Mouse (Mus musculus): ENCODE measurements around the gene Adam22.
"Not testable (repeated sequence)": the region's sequence is repeated elsewhere in the genome, so short reads cannot be mapped to it uniquely, and the experiment has no call there.

Gene Adam22

DNA sequence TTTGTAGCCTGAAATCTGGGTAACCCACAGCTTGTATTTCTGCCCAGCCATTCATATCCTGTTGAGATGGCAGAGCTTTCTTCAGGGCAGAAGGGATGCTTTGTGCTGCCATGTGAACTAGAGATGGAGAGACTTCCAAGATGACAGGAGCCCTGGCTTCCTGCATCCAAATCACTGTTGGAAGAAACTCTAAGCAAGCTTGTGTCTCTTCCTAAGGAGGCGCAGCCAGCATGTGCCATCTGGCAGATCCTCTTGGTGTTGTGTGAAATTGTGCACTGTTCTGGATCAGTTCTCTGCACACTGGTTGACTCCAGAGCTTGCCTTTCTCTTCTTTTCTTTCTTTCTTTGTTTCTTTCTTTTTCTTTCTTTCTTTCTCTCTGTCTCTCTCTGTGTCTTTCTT, 183.0 kb downstream of the Adam22 start:
- ATAC-seq (ENCODE audit: insufficient number of reproducible peaks, low FRiP score, low TSS enrichment): not testable (repeated sequence)

DNA sequence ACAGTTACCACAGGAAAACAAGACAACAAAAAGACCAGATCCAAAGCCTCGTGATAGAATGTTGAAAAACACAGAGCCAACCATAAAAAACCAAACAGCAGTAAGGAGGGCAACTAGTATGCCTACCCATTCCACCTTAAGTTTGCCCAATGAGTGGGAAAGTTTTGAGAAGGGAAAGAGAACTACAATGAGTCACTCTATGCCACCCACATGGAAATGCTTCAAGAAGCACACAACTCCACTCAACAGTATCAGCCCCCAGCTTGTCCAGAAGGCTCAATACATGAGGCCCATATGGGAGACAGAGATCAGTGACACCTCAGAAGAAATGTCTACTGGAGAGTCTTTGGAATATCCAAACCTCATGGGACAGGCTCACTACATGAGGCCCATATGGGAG, 187.3 kb downstream of the Adam22 start:
- ATAC-seq (ENCODE audit: insufficient number of reproducible peaks, low FRiP score, low TSS enrichment): no peak

DNA sequence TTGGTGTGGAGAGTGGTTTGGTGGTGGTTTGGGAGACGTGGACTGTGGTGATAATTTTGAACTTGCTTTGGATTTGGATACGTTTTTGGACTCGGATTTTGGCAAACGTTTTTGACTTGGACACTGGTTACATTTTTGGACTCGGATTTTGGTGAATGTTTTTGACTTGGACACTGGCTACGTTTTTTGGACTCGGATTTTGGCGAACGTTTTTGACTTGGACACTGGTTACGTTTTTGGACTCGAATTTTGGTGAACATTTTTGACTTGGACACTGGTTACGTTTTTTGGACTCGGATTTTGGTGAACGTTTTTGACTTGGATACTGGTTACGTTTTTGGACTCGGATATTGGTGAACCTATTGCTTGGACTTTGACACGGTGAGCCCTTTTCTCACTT, 189.8 kb downstream of the Adam22 start:
- ATAC-seq (ENCODE audit: insufficient number of reproducible peaks, low FRiP score, low TSS enrichment): 0 out of 2 replicates have a peak, but pooled peaks have one; percentile 26

DNA sequence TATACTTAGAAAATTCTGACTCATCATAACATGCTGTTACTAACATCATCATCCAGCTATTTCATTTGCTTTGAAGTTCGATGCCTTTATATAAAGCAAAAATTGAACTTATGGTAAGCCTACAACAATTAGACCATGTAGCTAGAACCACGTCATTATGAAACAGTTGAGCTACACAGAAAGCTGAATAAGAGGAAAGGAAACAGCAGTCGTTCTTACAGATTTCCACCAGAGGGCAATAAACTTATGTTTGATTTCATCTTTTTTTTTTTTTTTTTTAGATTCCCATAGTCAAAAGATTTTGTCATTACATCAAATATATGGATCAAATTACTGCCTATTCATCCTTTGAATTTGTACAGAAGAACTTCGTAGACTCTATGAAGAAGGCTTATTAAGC, 203.2 kb downstream of the Adam22 start:
- ATAC-seq (ENCODE audit: insufficient number of reproducible peaks, low FRiP score, low TSS enrichment): 0 out of 2 replicates have a peak, but pooled peaks have one; percentile 55

DNA sequence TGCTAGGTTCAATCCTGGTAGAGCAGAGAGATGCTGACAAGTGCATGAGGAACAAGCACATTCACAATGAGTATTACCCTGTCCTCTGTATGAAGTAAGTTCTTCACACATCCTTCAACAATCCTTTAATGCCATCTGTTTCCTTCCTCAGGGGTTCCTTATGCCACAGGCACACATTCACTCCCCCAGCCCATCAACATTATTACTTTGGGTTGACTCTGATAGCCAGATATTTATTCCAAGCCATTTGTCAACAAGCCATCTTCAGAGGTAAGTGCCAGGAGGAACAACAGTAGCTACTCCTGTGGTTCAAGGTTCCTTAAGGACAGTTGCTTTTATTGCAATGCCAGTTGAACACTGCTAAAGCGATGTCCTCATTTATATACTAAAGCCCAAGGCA, 216.3 kb downstream of the Adam22 start:
- no peak for ATAC-seq (ENCODE audit: insufficient number of reproducible peaks, low FRiP score, low TSS enrichment)

DNA sequence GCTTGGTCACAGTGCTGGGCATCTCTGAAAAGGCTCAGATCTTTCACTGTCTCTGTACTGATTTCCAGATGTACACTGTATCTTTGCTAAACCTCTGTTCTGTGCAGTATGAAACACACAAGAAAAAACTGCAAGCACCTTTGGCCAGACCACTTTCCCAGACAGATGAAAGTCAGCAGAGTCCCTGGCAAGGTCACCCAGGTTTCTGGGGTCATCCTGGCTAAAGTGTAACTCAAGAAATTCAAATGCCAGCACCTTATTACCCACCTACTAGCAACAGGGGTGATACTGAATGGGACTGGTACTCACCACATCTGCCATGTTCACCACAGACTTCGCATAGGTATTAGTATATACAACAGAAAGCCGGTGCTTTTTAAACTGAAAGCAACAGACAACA, 221.8 kb downstream of the Adam22 start:
- ATAC-seq (ENCODE audit: insufficient number of reproducible peaks, low FRiP score, low TSS enrichment): no peak

DNA sequence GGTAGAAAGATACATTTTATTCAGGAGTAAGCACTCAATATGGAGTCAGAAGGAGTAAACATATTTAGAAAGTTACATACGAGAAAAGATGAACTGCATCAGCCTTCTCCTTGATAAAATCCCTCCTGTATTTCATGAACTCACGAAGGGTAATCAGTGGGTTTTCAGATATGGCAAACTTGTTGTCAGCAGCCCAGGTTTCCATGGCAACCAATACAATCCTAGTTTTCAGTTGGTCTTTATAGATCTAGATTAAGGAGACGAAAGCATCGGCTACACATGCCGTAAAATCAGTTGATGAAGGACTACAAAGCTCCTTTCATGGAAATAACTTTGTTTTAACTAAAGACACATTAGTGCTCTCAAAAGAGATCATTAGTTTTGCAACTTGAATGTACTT, 222.5 kb downstream of the Adam22 start:
- ATAC-seq (ENCODE audit: insufficient number of reproducible peaks, low FRiP score, low TSS enrichment): no peak

DNA sequence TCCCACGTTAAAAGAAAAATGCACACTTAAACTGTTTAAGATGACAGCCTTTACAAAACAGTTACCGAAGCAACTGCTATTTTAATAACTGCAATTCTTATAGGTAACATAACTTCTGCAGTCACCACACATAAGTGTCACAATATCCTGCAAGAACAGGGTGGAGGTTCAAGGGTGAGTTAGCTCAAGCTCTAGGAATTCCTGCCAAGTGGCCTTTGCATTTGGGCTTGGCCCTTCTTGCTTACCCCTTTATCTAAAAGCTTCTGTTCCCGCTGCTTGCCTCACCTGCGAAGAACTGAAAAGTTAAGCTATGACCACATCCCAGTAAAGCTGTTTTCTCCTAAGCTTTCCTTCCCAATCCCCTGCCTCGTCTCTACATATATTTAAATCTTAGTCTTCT, 235.4 kb downstream of the Adam22 start:
- no peak for ATAC-seq (ENCODE audit: insufficient number of reproducible peaks, low FRiP score, low TSS enrichment)

DNA sequence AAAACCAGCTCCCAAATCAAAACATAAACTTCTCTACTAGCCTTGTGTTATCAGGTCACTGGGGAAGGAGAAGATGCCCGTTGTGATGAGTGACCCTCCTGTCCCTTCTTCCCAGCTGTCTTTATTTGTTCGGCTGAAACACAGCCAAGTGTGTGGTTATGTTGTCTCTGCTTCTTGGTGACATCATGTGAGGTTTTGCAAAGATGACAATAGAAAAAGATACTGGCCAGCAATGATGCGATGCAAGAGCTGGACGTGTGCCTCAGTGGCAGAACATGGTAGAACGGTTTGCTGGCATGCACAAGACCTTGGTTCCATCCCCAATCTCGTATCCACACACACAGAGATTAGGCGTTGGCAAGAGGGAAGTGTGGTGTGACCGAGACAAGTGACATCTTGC, 236.0 kb downstream of the Adam22 start:
- ATAC-seq (ENCODE audit: insufficient number of reproducible peaks, low FRiP score, low TSS enrichment): no peak

DNA sequence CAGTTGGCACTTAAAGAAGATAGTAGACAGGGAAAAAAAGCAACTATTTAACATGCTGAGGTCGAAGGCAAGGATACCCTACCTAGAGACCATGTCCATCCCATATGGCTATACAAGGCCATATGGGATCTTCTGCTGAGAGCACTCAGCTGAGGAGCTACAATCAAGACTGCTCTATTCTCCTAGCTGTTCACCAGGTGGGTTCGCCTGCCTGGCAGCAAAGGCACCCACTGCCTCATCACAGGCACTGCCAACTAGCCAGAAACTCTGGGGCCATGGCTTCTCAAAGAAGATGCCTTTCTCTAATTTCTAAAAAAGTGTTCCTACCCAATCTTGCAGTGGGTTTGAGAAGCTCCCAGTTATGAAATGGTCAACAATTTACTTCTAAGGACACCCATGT, 238.2 kb downstream of the Adam22 start:
- ATAC-seq (ENCODE audit: insufficient number of reproducible peaks, low FRiP score, low TSS enrichment): peak; percentile 66

DNA sequence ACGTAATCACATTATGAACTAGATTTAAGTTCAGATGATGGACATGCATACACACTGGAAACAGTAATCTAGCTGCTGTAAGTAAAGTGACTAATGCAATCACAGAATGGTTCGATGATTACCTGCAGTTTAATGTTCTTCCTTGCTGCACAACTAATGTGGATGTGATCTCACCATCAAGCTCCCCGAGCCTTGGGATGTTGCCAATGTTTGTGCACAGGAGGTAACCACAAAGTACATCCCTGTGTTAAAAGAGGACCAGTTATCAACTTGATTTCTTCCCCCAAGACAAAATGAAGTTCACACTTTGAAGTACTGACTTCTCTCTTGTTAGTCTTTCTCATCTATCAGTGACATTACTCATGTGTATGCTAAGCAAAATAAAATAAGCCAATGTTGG, 247.0 kb downstream of the Adam22 start:
- 0 out of 2 replicates have a peak, but pooled peaks have one; percentile 26 for ATAC-seq (ENCODE audit: insufficient number of reproducible peaks, low FRiP score, low TSS enrichment)

DNA sequence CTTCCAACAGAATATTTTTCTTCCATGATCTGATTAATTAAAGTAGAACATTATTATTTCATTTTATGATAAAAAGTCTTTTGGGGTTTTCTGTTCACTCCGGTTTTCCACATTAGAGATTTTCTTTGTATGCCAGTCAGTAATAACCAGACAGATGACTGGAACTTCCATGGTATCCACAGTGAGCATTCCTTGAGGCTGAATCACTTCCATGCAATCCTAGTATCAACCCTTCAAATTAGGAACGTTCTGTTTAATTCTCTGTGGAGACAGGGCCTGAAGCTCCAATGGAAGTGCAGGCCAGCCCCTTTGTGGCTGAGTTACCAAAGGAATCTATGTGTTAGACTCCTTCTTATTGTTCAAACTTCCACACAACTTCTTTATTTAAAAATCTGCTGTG, 247.9 kb downstream of the Adam22 start:
- no peak for ATAC-seq (ENCODE audit: insufficient number of reproducible peaks, low FRiP score, low TSS enrichment)

DNA sequence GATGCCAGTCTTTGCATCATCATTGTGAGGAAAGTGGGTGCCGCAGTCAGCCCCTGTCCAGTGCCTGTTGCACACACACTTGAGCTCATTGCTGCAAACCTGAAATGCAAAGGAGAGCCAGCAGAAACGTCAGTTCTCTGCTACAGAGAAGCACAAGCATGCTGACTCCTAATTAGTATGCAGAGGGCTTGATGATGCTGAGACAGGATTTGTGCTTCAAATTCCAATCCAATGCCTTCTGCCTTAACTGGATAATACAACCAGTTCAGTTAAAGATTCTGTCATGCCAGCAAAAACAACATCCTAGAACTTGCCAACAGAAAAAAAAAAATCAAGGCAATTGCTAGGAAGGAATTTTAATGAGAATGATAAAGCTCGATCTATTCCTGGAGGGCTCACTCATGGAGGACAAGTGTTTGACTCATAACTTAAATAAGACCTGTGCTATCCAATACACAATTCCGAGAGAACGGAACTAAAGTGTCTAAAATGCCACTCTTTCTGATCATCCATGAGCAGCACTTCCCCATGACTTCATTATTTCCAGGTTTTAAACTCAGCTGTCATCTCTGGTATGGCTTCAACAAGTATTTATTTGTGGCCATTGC, 251.3 kb downstream of the Adam22 start:
- ATAC-seq (ENCODE audit: insufficient number of reproducible peaks, low FRiP score, low TSS enrichment): no peak

DNA sequence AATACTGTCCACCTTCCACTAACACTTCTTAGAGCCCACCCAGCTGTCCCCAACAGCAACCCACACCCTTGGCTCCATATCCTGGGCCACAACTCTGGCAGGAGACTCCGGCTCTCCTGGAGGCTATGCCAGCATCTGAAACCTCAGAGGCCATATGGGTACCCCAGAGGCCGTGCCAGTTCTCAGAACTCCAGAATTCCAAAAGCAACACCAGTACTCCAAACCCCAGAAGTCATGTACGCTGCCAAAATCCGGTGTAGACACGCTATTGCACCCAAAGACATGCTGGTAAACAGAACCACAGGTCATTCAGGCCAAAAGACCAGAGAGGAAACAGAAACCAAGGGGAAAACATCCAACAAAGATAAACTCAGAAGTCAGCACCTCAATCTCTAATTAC, 255.7 kb downstream of the Adam22 start:
- peak; percentile 94 for ATAC-seq (ENCODE audit: insufficient number of reproducible peaks, low FRiP score, low TSS enrichment)

DNA sequence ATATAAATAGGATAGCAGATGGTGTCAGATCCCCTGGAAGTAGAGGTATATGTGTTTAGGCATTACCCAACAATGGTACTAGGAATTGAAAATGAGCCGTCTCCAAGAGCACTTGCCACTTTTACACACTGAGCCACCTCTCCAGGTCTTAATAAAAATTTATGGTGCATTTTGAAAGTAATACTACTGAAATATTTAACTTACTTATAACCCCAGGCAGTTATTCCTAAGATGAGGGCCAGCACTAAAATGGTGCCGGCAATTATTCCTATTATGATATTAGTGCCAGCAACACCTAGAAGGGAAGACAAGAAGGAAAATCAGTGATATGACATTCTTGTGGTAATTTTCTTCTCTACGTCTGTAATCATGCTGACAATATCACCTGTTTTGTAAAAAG, 256.3 kb downstream of the Adam22 start:
- ATAC-seq (ENCODE audit: insufficient number of reproducible peaks, low FRiP score, low TSS enrichment): no peak

DNA sequence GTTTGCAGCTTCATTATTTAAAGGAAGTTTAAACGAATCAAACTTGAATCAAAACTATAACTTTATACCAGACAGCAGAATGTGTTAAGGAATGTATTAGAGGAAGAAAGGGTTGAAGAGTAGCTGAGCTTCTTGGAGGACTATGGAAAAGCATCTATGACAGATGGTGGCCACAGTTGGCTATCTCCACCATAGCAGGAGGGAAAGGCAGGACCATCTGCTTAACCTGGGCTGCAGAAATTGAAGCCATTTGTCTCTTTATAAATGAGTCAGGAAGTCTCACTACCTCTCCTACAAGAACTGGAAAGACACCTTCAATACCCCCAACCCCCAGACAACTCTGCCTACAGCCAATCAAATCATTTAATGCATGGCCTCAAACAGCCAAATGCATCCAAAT, 272.3 kb downstream of the Adam22 start:
- ATAC-seq (ENCODE audit: insufficient number of reproducible peaks, low FRiP score, low TSS enrichment): peak; percentile 98

DNA sequence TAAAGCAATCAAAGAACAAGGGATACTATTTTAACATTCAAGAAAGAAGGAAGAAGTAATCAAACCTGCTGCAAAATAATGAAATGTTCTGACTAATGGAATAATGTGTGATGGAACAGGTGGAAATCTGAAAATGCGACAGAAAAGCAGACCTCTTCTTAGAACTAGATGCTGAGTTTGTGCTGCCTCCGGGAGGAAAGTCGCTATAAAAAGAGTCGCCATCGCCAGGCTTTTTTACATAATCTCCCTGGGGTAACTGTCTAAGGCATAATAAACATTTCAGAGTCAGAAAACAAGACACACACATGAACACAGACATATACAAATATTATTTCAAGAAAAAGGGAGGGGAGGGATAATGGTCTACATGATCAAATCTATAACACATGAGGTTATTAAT, 273.0 kb downstream of the Adam22 start:
- ATAC-seq (ENCODE audit: insufficient number of reproducible peaks, low FRiP score, low TSS enrichment): peak; percentile 15; the same call in 1 of the 2 replicates

DNA sequence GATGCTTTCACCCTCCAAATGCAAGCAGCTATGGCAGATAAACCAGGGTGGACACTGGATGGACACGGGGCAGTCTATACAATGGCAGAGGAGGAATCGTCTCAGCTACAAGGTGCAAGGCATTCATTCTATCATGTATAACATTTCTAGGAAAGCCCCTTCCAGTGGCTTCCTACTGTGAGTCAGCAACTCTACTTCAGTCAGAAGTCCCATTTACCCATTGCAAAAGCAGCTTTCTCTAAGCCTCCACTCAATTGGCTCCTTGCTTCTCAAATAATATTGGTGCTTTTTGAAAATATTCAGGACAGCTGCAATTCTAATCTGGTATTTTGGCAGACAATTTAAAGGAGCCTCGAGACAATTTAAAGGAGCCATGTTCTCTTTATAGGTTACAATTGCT, 279.8 kb downstream of the Adam22 start:
- ATAC-seq (ENCODE audit: insufficient number of reproducible peaks, low FRiP score, low TSS enrichment): no peak

DNA sequence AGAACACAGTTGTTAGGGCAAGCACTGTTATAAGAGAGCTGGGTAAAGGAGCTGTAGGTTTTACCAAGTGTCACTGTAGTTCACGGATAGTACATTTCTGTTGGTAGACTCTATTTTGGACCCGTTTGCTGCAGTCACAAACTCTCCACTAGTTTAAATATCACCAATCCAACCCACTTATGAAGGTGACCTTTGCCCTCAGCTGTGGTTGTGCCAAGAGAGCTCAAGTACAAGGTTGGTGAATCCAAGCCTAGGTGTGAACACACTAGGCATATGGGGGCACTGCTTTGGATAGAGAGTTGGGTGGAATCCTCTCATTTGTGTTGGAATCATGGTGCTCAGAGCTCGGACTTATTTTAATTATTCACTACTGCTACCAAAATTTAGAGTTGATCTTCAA, 282.3 kb downstream of the Adam22 start:
- ATAC-seq (ENCODE audit: insufficient number of reproducible peaks, low FRiP score, low TSS enrichment): no peak

DNA sequence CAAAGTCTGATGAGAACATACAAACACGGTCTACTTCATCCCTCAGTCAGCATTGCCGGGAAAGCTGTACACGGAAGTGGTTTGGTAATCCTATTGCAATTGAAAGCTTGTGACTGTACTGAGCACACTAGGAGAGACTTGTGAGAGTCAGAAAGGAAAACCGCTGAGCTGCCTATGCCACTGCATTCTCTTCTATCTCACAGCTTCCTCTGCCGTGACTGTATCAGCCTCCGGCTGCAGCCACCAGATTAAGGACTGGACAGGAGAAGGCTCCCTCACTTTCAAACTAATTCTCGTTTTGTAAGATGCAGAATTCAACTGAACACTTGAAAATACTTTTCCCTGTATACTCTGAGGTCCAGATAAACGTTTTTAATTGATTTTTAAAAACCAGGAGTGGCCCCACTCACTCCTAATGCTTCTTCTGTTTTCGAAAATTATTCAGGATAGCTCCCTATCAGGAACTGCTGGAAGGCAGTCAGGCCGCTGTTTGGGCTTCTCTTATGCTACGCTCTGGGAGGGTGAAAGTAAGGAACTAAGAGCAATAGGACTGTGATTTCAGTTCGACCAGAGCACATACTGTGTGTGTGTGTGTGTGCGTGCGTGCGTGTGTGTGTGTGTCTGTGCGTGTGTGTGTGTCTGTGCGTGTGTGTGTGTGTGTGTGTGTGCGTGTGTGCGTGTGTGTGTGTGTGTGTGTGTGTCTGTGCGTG, 285.0 kb downstream of the Adam22 start:
- ATAC-seq (ENCODE audit: insufficient number of reproducible peaks, low FRiP score, low TSS enrichment): no peak

DNA sequence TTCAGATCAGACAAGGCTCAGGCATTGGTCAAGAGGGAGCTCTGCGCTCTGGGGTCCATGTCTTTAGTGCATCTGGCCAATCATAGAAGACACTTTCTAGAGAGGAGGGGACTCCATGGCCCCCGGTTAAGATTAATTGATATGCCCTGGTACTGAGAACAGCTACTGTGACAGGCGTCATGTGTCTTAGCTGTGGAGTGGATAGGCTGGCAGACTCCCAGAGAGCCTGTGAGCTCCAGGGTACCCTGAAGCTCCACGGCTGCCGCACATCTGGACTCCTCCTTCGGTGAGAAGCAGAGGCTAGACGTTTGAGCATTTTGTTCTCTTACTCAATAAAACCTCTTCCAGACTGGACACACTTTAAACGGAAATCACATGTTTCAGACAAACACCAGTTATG, 290.5 kb downstream of the Adam22 start:
- ATAC-seq (ENCODE audit: insufficient number of reproducible peaks, low FRiP score, low TSS enrichment): no peak

DNA sequence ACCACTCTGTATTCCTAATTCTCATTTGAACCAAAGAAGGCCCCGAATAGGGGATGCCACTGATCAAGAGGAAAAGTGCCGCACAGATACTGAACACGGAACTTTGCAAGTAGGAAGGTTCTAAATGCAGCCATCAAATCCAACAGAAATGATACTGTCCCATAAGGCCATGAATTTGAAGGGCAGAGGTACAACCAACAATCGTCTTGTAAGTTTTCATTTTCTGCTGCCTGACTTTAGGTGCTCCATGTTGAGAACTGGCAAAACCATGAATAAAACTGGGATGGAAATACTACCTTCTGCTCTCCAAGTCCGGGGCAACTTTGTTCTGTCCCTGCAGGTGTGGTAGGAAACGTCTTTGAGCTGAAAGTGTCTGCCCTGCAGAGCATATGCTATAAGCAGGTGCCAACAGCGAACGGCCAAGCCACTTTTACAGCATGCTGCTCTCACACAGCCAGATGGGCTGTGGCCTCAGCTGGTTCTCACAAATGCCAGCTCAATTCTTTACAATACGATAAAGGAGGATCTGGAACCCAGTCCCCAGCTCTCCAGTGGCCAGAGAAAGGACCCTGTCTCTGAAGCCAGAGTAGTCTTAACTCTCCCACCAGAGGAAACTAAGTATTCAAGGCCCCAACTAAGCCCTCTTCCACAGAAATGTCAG, 293.9 kb downstream of the Adam22 start:
- 0 out of 2 replicates have a peak, but pooled peaks have one; percentile 16 for ATAC-seq (ENCODE audit: insufficient number of reproducible peaks, low FRiP score, low TSS enrichment)
